Mouse (Mus musculus) midbrain, embryonic 12.5 days (tissue): Measurements from ENCODE around the gene Zglp1. TPM values are rescaled to one million over a fixed set of nuclear protein-coding genes. Genes with fewer than 3 reads are reported as not detected.

Source experiments
- ATAC-seq: fragments of 200-750 bp; cut with Nextera tagmentation; 2 replicates; pipeline ENCODE4 v1.8.0; 2017; ENCODE audit warnings: low read depth, moderate TSS enrichment, moderate library complexity; ENCODE audit not compliant: low FRiP score
- H3K27ac ChIP-seq: fragments of 300-500 bp; sonication (generic); replicated peaks from 2 replicates; pipeline ENCODE4 v1.5.1; 2016; ENCODE audit warnings: mild to moderate bottlenecking
- H3K27me3 ChIP-seq: fragments of 300-500 bp; sonication (generic); 2 replicates; pipeline ENCODE4 v1.6.1; 2016; ENCODE audit warnings: mild to moderate bottlenecking
- H3K36me3 ChIP-seq: fragments of 300-500 bp; sonication (generic); 2 replicates; pipeline ENCODE4 v1.6.1; 2016
- H3K4me1 ChIP-seq: fragments of 300-500 bp; sonication (generic); 2 replicates; pipeline ENCODE4 v1.6.1; 2016
- H3K4me2 ChIP-seq: fragments of 300-500 bp; sonication (generic); replicated peaks from 2 replicates; pipeline ENCODE4 v1.6.1; 2016; ENCODE audit warnings: mild to moderate bottlenecking, moderate library complexity
- H3K4me3 ChIP-seq: fragments of 300-500 bp; sonication (generic); 2 replicates; pipeline ENCODE4 v1.5.1; 2016; ENCODE audit warnings: mild to moderate bottlenecking
- H3K9ac ChIP-seq: fragments of 300-500 bp; sonication (generic); replicated peaks from 2 replicates; pipeline ENCODE4 v1.6.1; 2016; ENCODE audit warnings: mild to moderate bottlenecking, moderate library complexity
- H3K9me3 ChIP-seq: fragments of 300-500 bp; sonication (generic); 2 replicates; pipeline ENCODE4 v1.6.1; 2016; ENCODE audit warnings: mild to moderate bottlenecking
- WGBS: fragments of 180-500 bp; shearing (Covaris S2); methylation state at CpG from one replicate; pipeline ENCODE4 v1.1.7; 2016; 5-methylcytosine and 5-hydroxymethylcytosine counted together
- polyA plus RNA-seq: library from polyadenylated mRNA; unstranded; fragments of >200 nt; fragmentation: Nextera tagmentation; extraction: Ambion mirVana; gene quantifications from 2 replicates; pipeline ENCODE4 v1.2.1, GENCODE M21; 2016

The Zglp1 gene
- polyA plus RNA-seq, result 0.98 and 3.1 TPM in 2 replicates

GRCm38 (mm10) chr9:21067006-21067684, at the start of gene Zglp1:
Gene Zglp1 (minus strand): TSS chr9:21067093.
- Histone ChIP-seq H3K4me1 (peaks cover 3% of the 10 kb centered on the region), H3K4me2 (no peak within 1 kb of the TSS), H3K36me3 (peaks cover 55% of the 10 kb centered on the region), H3K9ac (no peak within 1 kb of the TSS), H3K4me3 (no peak within 1 kb of the TSS), H3K27ac (no peak within 1 kb of the TSS), H3K27me3 (no peaks in the 10 kb centered on the region), H3K9me3 (no peaks in the 10 kb centered on the region)
- 89% methylated on average over 27 of the region's 27 CpGs for WGBS
- no peak for ATAC-seq

- 95% methylated on average over 8 of the region's 8 CpGs for WGBS
- H3K36me3 ChIP-seq, result 0 out of 2 replicates have a peak, but pooled peaks cover 4% of the 10 kb centered on the region
Observed at GRCm38 (mm10) chr9:21115105-21115504, 48.2 kb upstream of the Zglp1 start.

GRCm38 (mm10) chr9:21114190-21114589, 47.3 kb upstream of the Zglp1 start:
- H3K27ac ChIP-seq, result no peak overlapping the region
- H3K4me1 ChIP-seq, result no peaks in the 10 kb centered on the region
- H3K36me3 ChIP-seq, result no peaks in the 10 kb centered on the region
- ATAC-seq, result no peak
- H3K4me2 ChIP-seq, result no peak overlapping the region
- H3K9me3 ChIP-seq, result no peaks in the 10 kb centered on the region
- no peaks in the 10 kb centered on the region for H3K27me3 ChIP-seq
- no peak overlapping the region for H3K9ac ChIP-seq
- no peak overlapping the region for H3K4me3 ChIP-seq
- 87% methylated on average over 7 of the region's 7 CpGs for WGBS

More at GRCm38 (mm10) chr9:21115105-21115504, 48.2 kb upstream of the Zglp1 start:
- no peaks in the 10 kb centered on the region for H3K27me3 ChIP-seq
- H3K4me2 ChIP-seq, result no peak overlapping the region
- H3K4me1 ChIP-seq, result no peaks in the 10 kb centered on the region
- no peak overlapping the region for H3K9ac ChIP-seq
- no peak overlapping the region for H3K27ac ChIP-seq
- H3K4me3 ChIP-seq, result no peak overlapping the region
- H3K9me3 ChIP-seq, result no peaks in the 10 kb centered on the region
- no peak for ATAC-seq

- H3K27me3 ChIP-seq, result no peaks in the 10 kb centered on the region
- H3K4me2 ChIP-seq, result no peak overlapping the region
- no peaks in the 10 kb centered on the region for H3K9me3 ChIP-seq
- no peak overlapping the region for H3K4me3 ChIP-seq
- H3K4me1 ChIP-seq, result no peaks in the 10 kb centered on the region
- no peak overlapping the region for H3K9ac ChIP-seq
- H3K36me3 ChIP-seq, result no peaks in the 10 kb centered on the region
- WGBS, result 90% methylated on average over 6 of the region's 6 CpGs
- H3K27ac ChIP-seq, result no peak overlapping the region
- no peak for ATAC-seq
Observed at GRCm38 (mm10) chr9:21113751-21114150, 46.9 kb upstream of the Zglp1 start.

GRCm38 (mm10) chr9:21107607-21108237, 40.8 kb upstream of the Zglp1 start:
- no peak for ATAC-seq
- Histone ChIP-seq H3K27me3 (no peaks in the 10 kb centered on the region), H3K4me2 (no peak overlapping the region), H3K36me3 (no peaks in the 10 kb centered on the region), H3K4me3 (no peak overlapping the region), H3K9ac (no peak overlapping the region), H3K9me3 (no peaks in the 10 kb centered on the region), H3K27ac (no peak overlapping the region), H3K4me1 (no peaks in the 10 kb centered on the region)
- 46% methylated on average over 23 of the region's 23 CpGs for WGBS

- H3K36me3 ChIP-seq, result no peaks in the 10 kb centered on the region
- H3K9ac ChIP-seq, result no peak overlapping the region
- no peak overlapping the region for H3K4me2 ChIP-seq
- H3K27me3 ChIP-seq, result no peaks in the 10 kb centered on the region
- H3K4me1 ChIP-seq, result no peaks in the 10 kb centered on the region
- H3K4me3 ChIP-seq, result no peak overlapping the region
- H3K9me3 ChIP-seq, result no peaks in the 10 kb centered on the region
- no peak for ATAC-seq
- no peak overlapping the region for H3K27ac ChIP-seq
- WGBS, result 86% methylated on average over 5 of the region's 5 CpGs
Observed at GRCm38 (mm10) chr9:21105760-21106564, 39.1 kb upstream of the Zglp1 start.

GRCm38 (mm10) chr9:21104814-21105213, 37.9 kb upstream of the Zglp1 start:
- Histone ChIP-seq H3K36me3 (no peaks in the 10 kb centered on the region), H3K27ac (no peak overlapping the region), H3K4me2 (no peak overlapping the region), H3K27me3 (no peaks in the 10 kb centered on the region), H3K4me1 (peaks cover 4% of the 10 kb centered on the region; the same call in 1 of the 2 replicates), H3K4me3 (no peak overlapping the region), H3K9ac (no peak overlapping the region), H3K9me3 (no peaks in the 10 kb centered on the region)
- ATAC-seq, result no peak
- 90% methylated on average over 6 of the region's 6 CpGs for WGBS

- no peak for ATAC-seq
- no peaks in the 10 kb centered on the region for H3K36me3 ChIP-seq
- no peaks in the 10 kb centered on the region for H3K27me3 ChIP-seq
- whole genome bisulfite sequencing, result 87% methylated on average over 2 of the region's 2 CpGs
- no peak overlapping the region for H3K9ac ChIP-seq
- no peak overlapping the region for H3K27ac ChIP-seq
- no peaks in the 10 kb centered on the region for H3K9me3 ChIP-seq
- no peak overlapping the region for H3K4me2 ChIP-seq
- no peak overlapping the region for H3K4me3 ChIP-seq
- peaks cover 4% of the 10 kb centered on the region; the same call in 1 of the 2 replicates for H3K4me1 ChIP-seq
Observed at GRCm38 (mm10) chr9:21102076-21102475, 35.2 kb upstream of the Zglp1 start.

GRCm38 (mm10) chr9:21100447-21101161, 33.7 kb upstream of the Zglp1 start:
- 42% methylated on average over 15 of the region's 15 CpGs for WGBS
- H3K9ac ChIP-seq, result peak overlapping the region; percentile 15; the same call in 1 of the 2 replicates
- H3K4me2 ChIP-seq, result no peak overlapping the region
- H3K4me3 ChIP-seq, result no peak overlapping the region
- H3K4me1 ChIP-seq, result peaks cover 4% of the 10 kb centered on the region; the same call in 1 of the 2 replicates
- no peak overlapping the region for H3K27ac ChIP-seq
- no peak for ATAC-seq
- no peaks in the 10 kb centered on the region for H3K27me3 ChIP-seq
- H3K9me3 ChIP-seq, result no peaks in the 10 kb centered on the region
- H3K36me3 ChIP-seq, result no peaks in the 10 kb centered on the region

GRCm38 (mm10) chr9:21097793-21098192, 30.9 kb upstream of the Zglp1 start:
- Histone ChIP-seq H3K4me1 (peaks cover 4% of the 10 kb centered on the region; the same call in 1 of the 2 replicates), H3K27ac (no peak overlapping the region), H3K4me2 (no peak overlapping the region), H3K27me3 (no peaks in the 10 kb centered on the region), H3K4me3 (no peak overlapping the region), H3K9me3 (no peaks in the 10 kb centered on the region), H3K9ac (no peak overlapping the region), H3K36me3 (no peaks in the 10 kb centered on the region)
- no peak for ATAC-seq
- 87% methylated on average over 8 of the region's 8 CpGs for WGBS

- Histone ChIP-seq H3K9me3 (no peaks in the 10 kb centered on the region), H3K36me3 (no peaks in the 10 kb centered on the region), H3K27me3 (no peaks in the 10 kb centered on the region), H3K4me1 (peaks cover 9% of the 10 kb centered on the region), H3K27ac (no peak overlapping the region), H3K4me3 (no peak overlapping the region), H3K4me2 (no peak overlapping the region), H3K9ac (no peak overlapping the region)
- 60% methylated on average over 4 of the region's 4 CpGs for WGBS
- ATAC-seq, result no peak
Observed at GRCm38 (mm10) chr9:21095958-21096357, 29.1 kb upstream of the Zglp1 start.
